Mouse (Mus musculus): Measurements from ENCODE around the gene Mcrip2.

Mcrip2 gene

GRCm38 (mm10) chr17:25835301-25835700, 33.3 kb downstream of the Mcrip2 start:
- DNase-seq (ENCODE audit: low read depth, low spot score) = no peak

GRCm38 (mm10) chr17:25834595-25835222, 33.9 kb downstream of the Mcrip2 start:
- no peak for DNase-seq (ENCODE audit: low read depth, low spot score)

- no peak for DNase-seq (ENCODE audit: low read depth, low spot score)
Measured at GRCm38 (mm10) chr17:25833961-25834594, 34.5 kb downstream of the Mcrip2 start.

DNA sequence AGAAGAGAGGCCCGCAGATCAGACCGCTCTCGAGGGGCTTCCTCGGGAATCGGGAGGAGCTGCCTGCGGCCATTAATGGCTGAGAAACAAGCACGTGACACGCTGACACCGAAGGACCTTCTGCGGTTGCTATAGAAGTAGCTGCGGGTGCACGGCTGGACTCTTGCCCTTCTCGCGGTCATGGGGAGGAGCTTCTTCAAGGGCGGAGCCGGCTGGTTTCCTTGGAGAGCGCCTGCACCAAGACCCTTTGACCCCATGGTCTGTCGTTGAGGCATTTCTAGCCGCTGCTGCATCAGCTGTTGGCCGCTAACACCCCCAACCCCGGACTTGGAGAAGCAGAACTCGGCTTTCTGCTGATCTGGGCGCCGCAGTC, 35.3 kb downstream of the Mcrip2 start, which contains the start of gene Stub1:
Gene Stub1, minus strand, starts transcription at position 114 of the 373 bp plus-strand sequence.
- DNase-seq (ENCODE audit: low read depth, low spot score) = peak; percentile 91

DNA sequence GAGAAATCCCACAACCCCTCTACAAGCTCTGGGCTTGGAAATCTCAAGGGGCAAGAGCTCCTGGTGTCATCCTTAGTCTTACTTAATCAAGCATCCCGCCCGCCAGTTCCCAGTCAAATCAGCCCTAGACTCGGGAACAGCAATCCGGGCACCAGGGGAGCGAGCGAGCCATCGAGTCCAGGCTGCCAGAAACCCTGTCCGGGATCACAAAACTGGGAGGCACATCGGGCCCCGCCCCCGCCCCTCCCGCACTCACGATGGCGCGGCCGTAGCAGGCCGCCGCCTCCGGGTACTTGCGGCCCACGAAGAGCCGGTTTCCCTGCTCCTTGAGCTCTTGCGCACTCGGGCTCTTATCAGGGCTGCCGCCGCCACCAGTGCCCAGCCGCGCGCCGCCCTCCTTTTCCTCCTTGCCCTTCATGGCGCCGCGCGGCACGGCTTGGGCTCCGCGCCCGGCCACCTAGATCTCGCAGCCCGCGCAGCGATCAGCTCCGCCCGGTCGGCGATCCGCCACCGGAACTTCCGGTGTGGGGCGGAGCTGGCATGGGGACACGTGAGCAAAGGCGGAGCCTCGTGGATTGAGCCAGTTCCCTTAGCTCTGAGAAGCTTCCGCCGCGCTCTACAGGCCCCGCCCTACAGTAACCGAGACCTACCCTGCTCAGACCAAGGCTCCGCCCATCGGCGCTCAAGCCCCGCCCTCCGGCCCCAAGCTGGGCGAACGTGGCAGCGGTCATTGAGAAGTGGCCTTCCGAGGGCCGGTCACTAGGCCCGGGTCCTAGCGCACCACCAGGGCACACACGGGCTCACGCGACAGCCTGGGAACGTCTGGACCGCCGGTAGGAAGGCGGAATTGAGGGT, 35.9 kb downstream of the Mcrip2 start:
- DNase-seq (ENCODE audit: low read depth, low spot score) = peak; percentile 99

- DNase-seq (ENCODE audit: low read depth, low spot score) = no peak
Measured at GRCm38 (mm10) chr17:25831451-25832281, 36.9 kb downstream of the Mcrip2 start.

- no peak for DNase-seq (ENCODE audit: low read depth, low spot score)
Measured at GRCm38 (mm10) chr17:25830806-25831431, 37.6 kb downstream of the Mcrip2 start.

DNA sequence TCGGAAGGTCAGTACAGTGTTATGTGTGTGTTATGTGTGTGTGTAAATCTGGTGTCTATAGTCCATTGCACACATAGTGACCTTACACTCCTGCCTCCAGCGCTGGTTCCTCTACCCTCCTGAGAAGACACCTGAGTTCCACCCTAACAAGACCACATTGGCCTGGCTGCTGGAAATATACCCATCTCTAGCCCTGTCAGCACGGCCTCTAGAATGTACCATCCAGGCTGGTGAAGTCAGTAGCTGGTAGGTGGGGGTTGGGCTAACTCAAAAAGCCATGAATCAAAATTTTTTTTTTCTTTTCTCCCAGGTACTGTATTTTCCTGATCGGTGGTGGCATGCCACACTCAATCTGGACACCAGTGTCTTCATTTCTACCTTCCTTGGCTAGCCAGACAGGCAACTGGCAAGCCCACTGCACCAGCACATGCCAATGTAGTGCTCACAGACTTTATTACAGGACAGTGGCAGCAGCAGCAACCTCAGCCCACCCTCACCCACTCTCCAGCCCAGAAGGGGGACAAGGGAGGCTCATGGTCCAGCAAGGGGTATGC, 38.3 kb downstream of the Mcrip2 start:
- DNase-seq (ENCODE audit: low read depth, low spot score) = no peak

DNA sequence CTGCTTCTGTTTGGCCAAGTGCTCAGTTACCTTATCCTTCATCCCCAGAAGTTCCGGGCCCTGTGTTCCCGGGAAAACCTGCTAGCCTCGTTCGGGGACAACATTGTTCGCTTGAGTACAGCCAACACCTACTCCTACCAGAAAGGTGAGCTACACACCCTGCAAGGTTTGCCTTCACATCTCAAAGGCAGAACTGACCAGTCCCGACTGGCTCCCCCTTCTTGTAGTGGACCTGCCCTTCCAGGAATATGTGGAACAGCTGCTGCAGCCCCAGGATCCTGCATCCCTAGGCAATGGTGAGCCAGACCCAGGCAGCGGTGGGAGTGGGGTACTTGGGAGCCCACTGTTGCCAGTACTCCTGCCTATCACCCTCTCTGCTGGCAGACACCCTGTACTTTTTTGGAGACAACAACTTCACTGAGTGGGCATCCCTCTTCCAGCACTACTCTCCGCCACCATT, 39.0 kb downstream of the Mcrip2 start:
- DNase-seq (ENCODE audit: low read depth, low spot score) = no peak

DNA sequence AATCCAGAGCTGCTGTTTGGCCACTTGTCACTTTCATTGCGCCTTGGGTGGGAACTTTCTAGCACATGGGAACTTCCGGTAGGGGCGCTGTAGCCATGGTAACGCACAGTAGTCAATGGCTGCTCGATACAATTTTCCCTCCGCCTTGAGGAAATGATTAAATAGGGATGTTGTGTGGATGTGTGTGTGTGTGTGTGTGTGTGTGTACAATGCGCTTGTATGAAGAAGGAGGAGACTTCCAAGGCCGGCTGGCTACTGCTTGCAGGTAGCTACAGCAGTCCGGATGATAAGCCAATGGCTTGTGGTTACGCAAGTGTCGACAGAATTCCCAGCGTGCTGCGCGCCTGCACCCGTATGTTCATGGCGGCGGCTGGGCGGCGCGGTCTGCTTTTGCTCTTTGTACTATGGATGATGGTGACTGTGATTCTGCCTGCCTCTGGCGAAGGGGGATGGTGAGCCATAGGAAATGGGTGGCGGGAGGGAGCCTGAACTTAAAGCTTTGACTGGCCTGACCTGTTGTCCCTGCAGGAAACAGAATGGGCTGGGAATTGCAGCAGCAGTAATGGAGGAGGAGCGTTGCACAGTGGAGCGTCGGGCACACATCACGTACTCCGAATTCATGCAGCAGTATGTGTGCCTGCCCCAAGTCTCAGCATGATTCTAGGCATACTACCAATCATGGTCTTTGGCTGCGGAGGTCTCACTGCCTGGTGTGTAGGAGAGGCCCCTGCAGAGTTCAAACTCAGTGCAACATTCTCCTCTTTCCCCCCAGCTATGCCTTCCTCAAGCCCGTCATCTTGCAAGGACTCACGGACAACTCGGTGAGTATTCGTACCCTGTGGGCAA, 39.6 kb downstream of the Mcrip2 start, which contains the start of gene Jmjd8:
Gene Jmjd8, plus strand, starts transcription at position 156 of the 846 bp plus-strand sequence.
- peak; percentile 86 for DNase-seq (ENCODE audit: low read depth, low spot score)

GRCm38 (mm10) chr17:25828223-25828594, 40.4 kb downstream of the Mcrip2 start:
- DNase-seq (ENCODE audit: low read depth, low spot score) = no peak

- DNase-seq (ENCODE audit: low read depth, low spot score) = peak; percentile 38
Measured at GRCm38 (mm10) chr17:25827546-25828222, 40.9 kb downstream of the Mcrip2 start.

GRCm38 (mm10) chr17:25827011-25827410, 41.6 kb downstream of the Mcrip2 start:
- DNase-seq (ENCODE audit: low read depth, low spot score) = no peak

- DNase-seq (ENCODE audit: low read depth, low spot score) = no peak
Measured at GRCm38 (mm10) chr17:25825984-25826570, 42.5 kb downstream of the Mcrip2 start.

- no peak for DNase-seq (ENCODE audit: low read depth, low spot score)
Measured at GRCm38 (mm10) chr17:25825311-25825710, 43.3 kb downstream of the Mcrip2 start.

DNA sequence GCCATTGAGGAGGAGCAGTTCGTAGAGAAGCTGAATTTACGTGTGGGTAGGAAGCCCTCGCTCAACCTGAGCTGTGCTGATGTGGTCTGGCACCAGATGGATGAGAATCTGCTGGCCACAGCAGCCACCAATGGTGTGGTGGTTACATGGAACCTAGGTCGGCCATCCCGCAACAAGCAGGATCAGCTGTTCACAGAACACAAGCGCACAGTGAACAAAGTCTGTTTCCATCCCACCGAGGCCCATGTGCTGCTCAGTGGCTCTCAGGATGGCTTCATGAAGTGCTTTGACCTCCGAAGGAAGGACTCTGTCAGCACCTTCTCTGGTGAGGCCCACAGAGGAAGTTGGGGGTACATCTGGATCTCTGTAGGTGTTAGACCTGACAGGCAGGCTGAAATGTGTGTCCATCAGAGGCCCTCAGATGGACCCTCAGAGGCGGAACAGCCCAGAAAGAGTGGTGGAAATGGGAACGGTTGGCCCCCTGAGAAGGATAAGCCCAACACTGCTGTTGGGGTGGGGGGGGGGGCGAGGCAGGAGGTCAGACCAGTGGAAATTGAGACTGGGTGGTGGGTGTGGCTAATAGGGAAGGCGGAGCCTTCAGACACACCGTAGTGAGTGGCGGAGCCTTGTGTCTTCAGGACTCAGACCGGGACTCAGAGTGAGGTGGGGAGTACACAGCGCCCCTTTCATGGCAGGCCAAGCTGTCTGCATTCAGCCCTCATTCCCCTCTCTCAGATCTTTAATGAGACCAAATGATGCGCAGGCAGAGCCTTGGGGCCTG, 44.0 kb downstream of the Mcrip2 start:
- DNase-seq (ENCODE audit: low read depth, low spot score) = peak; percentile 54

- DNase-seq (ENCODE audit: low read depth, low spot score) = peak; percentile 94
Measured at GRCm38 (mm10) chr17:25823452-25823851, 45.1 kb downstream of the Mcrip2 start, which contains the start of gene Wdr24. Wdr24 (plus strand) TSS chr17:25823627.
